ENCODE assay signal across 18 mouse cellular contexts in genomic region chr12:71006901-71007300, GRCm38 (mm10). TPM values are rescaled to one million over a fixed set of nuclear protein-coding genes. Genes with fewer than 3 reads are reported as not detected.
DNase-seq lines count a peak whose midpoint lies in the region; ATAC-seq lines count a peak whose summit lies in the region.
"Had no signal": no experiment of that assay in that cellular context is flagged by ENCODE, and none has a peak within 500 bp of the region (broad histone marks: within the 10 kb centered on the region; RNA-seq: fewer than 3 reads in every experiment).

No protein-coding gene starts in this region.

- WGBS in liver, embryonic 16.5 days (ENCODE audit: insufficient replicate concordance), result 63% methylated on average over 7 of the region's 7 CpGs
- 67% methylated on average over 7 of the region's 7 CpGs for WGBS in liver, embryonic 12.5 days (ENCODE audit: insufficient replicate concordance)

- H3K4me2 ChIP-seq in liver, embryonic 16.5 days (ENCODE audit: low read depth, low read length), result no peak overlapping the region
- H3K4me2 ChIP-seq in liver, embryonic 12.5 days, result no peak overlapping the region
- H3K4me2 ChIP-seq: midbrain, embryonic 12.5 days had no signal

- peaks cover 35% of the 10 kb centered on the region for H3K36me3 ChIP-seq in liver, embryonic 16.5 days (ENCODE audit: control insufficient read depth, insufficient read depth)
- H3K36me3 ChIP-seq in liver, embryonic 12.5 days, result peaks cover 75% of the 10 kb centered on the region

- no peak overlapping the region for H3K9ac ChIP-seq in liver, embryonic 16.5 days (ENCODE audit: low read depth, low read length)
- no peak overlapping the region for H3K9ac ChIP-seq in liver, embryonic 12.5 days
- H3K9ac ChIP-seq: midbrain, embryonic 12.5 days had no signal

- no peaks in the 10 kb centered on the region for H3K9me3 ChIP-seq in liver, embryonic 16.5 days (replicated peaks; ENCODE audit: control insufficient read depth, low read length)
- no peaks in the 10 kb centered on the region for H3K9me3 ChIP-seq in liver, embryonic 12.5 days (replicated peaks)
- H3K9me3 ChIP-seq: midbrain, embryonic 12.5 days had no signal

- peak; percentile 41; the same call in 1 of the 2 replicates for ATAC-seq in liver, embryonic 16.5 days (ENCODE audit: low read depth)
- no peak for ATAC-seq in liver, embryonic 12.5 days
- ATAC-seq in CD4-positive, CD25-positive, alpha-beta regulatory T cell, adult 4 months, result peak; percentile 85
- ATAC-seq: forebrain, embryonic 16.5 days had no signal

- no peaks in the 10 kb centered on the region for H3K27me3 ChIP-seq in liver, embryonic 16.5 days (ENCODE audit: control insufficient read depth, insufficient read depth, low read depth, low read length)
- H3K27me3 ChIP-seq in liver, embryonic 12.5 days (replicated peaks), result no peaks in the 10 kb centered on the region
- H3K27me3 ChIP-seq: CH12.LX; midbrain, embryonic 12.5 days had no signal

- H3K4me1 ChIP-seq in liver, embryonic 16.5 days (ENCODE audit: control insufficient read depth, low read depth, low read length), result peaks cover under 1% of the 10 kb centered on the region
- H3K4me1 ChIP-seq in liver, embryonic 12.5 days, result peaks cover 3% of the 10 kb centered on the region; the same call in 1 of the 2 replicates

- DNase-seq in induced T-regulatory cell, adult 2 months (ENCODE audit: low read depth), result peak; percentile 39
- DNase-seq in lung, postnatal 25 days (ENCODE audit: low spot score), result peak; percentile 61
- no peak for DNase-seq in yolk sac, embryonic 10.5 days (ENCODE audit: low spot score)
- no peak for DNase-seq in kidney, adult 11 months
- no peak for DNase-seq in spleen, postnatal 14 days (ENCODE audit: low spot score in 2 of 2)
- DNase-seq: adrenal gland, postnatal 10 days; cerebellum, adult 18-20 months; cerebellum, postnatal 36 days; heart, adult 11 months; kidney, adult 9 months; kidney, postnatal 4 days; thymus, adult 18-20 months had no signal

- H3K4me3 ChIP-seq in liver, embryonic 16.5 days (ENCODE audit: low read depth, low read length), result no peak overlapping the region
- H3K4me3 ChIP-seq in liver, embryonic 12.5 days, result no peak overlapping the region
- H3K4me3 ChIP-seq: midbrain, embryonic 12.5 days had no signal

- no peak overlapping the region for H3K27ac ChIP-seq in liver, embryonic 16.5 days (ENCODE audit: low read length)
- H3K27ac ChIP-seq in liver, embryonic 12.5 days, result no peak overlapping the region
- H3K27ac ChIP-seq: midbrain, embryonic 12.5 days had no signal

RNA-seq across cellular contexts. Expression of gene Arid4a, which starts 8.9 kb away (rescaled TPM):
- polyA plus RNA-seq in liver, embryonic 16.5 days (2015; fragmentation: Nextera tagmentation; extraction: Ambion mirVana), result 21.3 and 22.2 TPM in 2 replicates
- 23.4 and 24.1 TPM in 2 replicates for polyA plus RNA-seq in liver, embryonic 12.5 days (2016; fragmentation: Nextera tagmentation; extraction: Ambion mirVana)
- 100 to 1,000 TPM; 104 to 130 TPM for polyA plus RNA-seq in CD4-positive, CD25-positive, alpha-beta regulatory T cell, adult 4 months (2017; shearing (Covaris generic))

RNA-seq across cellular contexts. Expression of gene Psma3, which starts 32.5 kb away (rescaled TPM):
- polyA plus RNA-seq in liver, embryonic 16.5 days (2015; fragmentation: Nextera tagmentation; extraction: Ambion mirVana), result 294 and 323 TPM in 2 replicates
- 468 and 481 TPM in 2 replicates for polyA plus RNA-seq in liver, embryonic 12.5 days (2016; fragmentation: Nextera tagmentation; extraction: Ambion mirVana)
- 100 to 1,000 TPM; 319 to 401 TPM for polyA plus RNA-seq in CD4-positive, CD25-positive, alpha-beta regulatory T cell, adult 4 months (2017; shearing (Covaris generic))

Comparison
In these comparisons a context has a peak if more than half of its experiments do, and no peak if none do; other contexts are left out.
1. DNase-seq: peak in induced T-regulatory cell, adult 2 months (single experiment) and lung, postnatal 25 days (single experiment); none in yolk sac, embryonic 10.5 days (single experiment), kidney, adult 11 months (single experiment) and spleen, postnatal 14 days (0 of 2).